Mouse (Mus musculus) adrenal gland, adult 18-20 months (tissue): ENCODE measurements around the gene Aldoc. TPM values are rescaled to one million over a fixed set of nuclear protein-coding genes. Genes with fewer than 3 reads are reported as not detected.

Source experiments
- DNase-seq, 2 experiments: peaks; one replicate each; pipeline ENCODE4 v3.0.0; 2021 to 2022; ENCODE audit warnings: low spot score in 2 of 2
- total RNA-seq, 2 experiments: library from RNA; stranded (reverse); gene quantifications; 1 replicate in 1 of 2; 2 replicates in 1 of 2; pipeline ENCODE4 v1.2.3; 2021

Aldoc gene
- total RNA-seq, 2 experiments from 2014 or later, result 20.8 to 26.9 TPM

GRCm38 (mm10) chr11:78360125-78360788 is 37.5 kb downstream of the Aldoc start:
- peak; percentile 69 to 75 for DNase-seq

GRCm38 (mm10) chr11:78360789-78361131 is 38.0 kb downstream of the Aldoc start:
- DNase-seq, result no peak

- no peak for DNase-seq
Observed at GRCm38 (mm10) chr11:78363309-78364007, 40.7 kb downstream of the Aldoc start.

- no peak for DNase-seq
Observed at GRCm38 (mm10) chr11:78364103-78364502, 41.3 kb downstream of the Aldoc start.

- DNase-seq, result no peak
Observed at GRCm38 (mm10) chr11:78367456-78368225, 44.9 kb downstream of the Aldoc start.

- DNase-seq, result no peak
Observed at GRCm38 (mm10) chr11:78370389-78370788, 47.6 kb downstream of the Aldoc start.

- DNase-seq, result no peak
Observed at GRCm38 (mm10) chr11:78371711-78372110, 48.9 kb downstream of the Aldoc start.

GRCm38 (mm10) chr11:78372166-78372565 is 49.4 kb downstream of the Aldoc start:
- DNase-seq, result no peak

- DNase-seq, result peak; percentile 55 to 70
Observed at GRCm38 (mm10) chr11:78372610-78373009, 49.8 kb downstream of the Aldoc start.

GRCm38 (mm10) chr11:78374147-78374546 is 51.4 kb downstream of the Aldoc start:
- no peak for DNase-seq

Other genes starting within 250 kb of the Aldoc start
- gene Eral1, start 242.6 kb upstream of the Aldoc start, total RNA-seq, result 10 to 100 TPM; 27.8 to 31.7 TPM
- 10 to 100 TPM; 19.3 to 22.1 TPM for gene Fam222b, start 228.3 kb upstream of the Aldoc start, total RNA-seq
- gene Traf4, start 157.4 kb upstream of the Aldoc start, total RNA-seq, result 10 to 100 TPM; 29.9 to 34.1 TPM
- 10 to 100 TPM in 1 of 2 experiments, 1 to 10 TPM in 1; 9.8 to 12.8 TPM for gene Nek8, start 146.3 kb upstream of the Aldoc start, total RNA-seq
- 10 to 100 TPM; 54.7 to 76.5 TPM for gene Tlcd1, start 146.3 kb upstream of the Aldoc start, total RNA-seq
- gene Rpl23a, start 139.4 kb upstream of the Aldoc start, total RNA-seq, result 1,000 to 10,000 TPM; 1,582 to 1,912 TPM
- 10 to 100 TPM; 69.9 to 71.9 TPM for gene Rab34, start 134.5 kb upstream of the Aldoc start, total RNA-seq
- 10 to 100 TPM; 14.6 to 22.9 TPM for gene Proca1, start 129.6 kb upstream of the Aldoc start, total RNA-seq
- gene Sdf2, start 77.2 kb upstream of the Aldoc start, total RNA-seq, result 100 to 1,000 TPM in 1 of 2 experiments, 10 to 100 TPM in 1; 97.3 to 120 TPM
- 10 to 100 TPM; 71.5 to 85.0 TPM for gene Supt6, start 77.0 kb upstream of the Aldoc start, total RNA-seq
- gene 2610507B11Rik, start 61.2 kb upstream of the Aldoc start, total RNA-seq, result 100 to 1,000 TPM; 168 to 185 TPM
- under 1 TPM; 0.46 to 0.54 TPM for gene BC030499, start 32.1 kb upstream of the Aldoc start, total RNA-seq
- gene Spag5, start 21.4 kb upstream of the Aldoc start, total RNA-seq, result 1 to 10 TPM; 1.9 to 4.3 TPM
- 10 to 100 TPM; 56.2 to 62.4 TPM for gene Pigs, start 5.4 kb downstream of the Aldoc start, total RNA-seq
- 10 to 100 TPM; 25.8 to 29.0 TPM for gene Unc119, start 20.5 kb downstream of the Aldoc start, total RNA-seq
- under 1 TPM; 0.19 to 0.20 TPM for gene Foxn1, start 63.6 kb downstream of the Aldoc start, total RNA-seq
- gene Slc13a2, start 99.2 kb downstream of the Aldoc start, total RNA-seq, result not detected
- gene Slc46a1, start 142.7 kb downstream of the Aldoc start, total RNA-seq, result 10 to 100 TPM; 27.4 to 32.0 TPM
- 1 to 10 TPM; 5.3 to 6.4 TPM for gene Sarm1, start 174.8 kb downstream of the Aldoc start, total RNA-seq
- gene Vtn, start 176.1 kb downstream of the Aldoc start, total RNA-seq, result 1 to 10 TPM; 1.6 to 4.5 TPM
- not detected for gene Sebox, start 180.5 kb downstream of the Aldoc start, total RNA-seq
- 10 to 100 TPM; 27.8 to 28.0 TPM for gene Tmem199, start 189.2 kb downstream of the Aldoc start, total RNA-seq
- gene Poldip2, start 189.2 kb downstream of the Aldoc start, total RNA-seq, result 100 to 1,000 TPM; 153 to 166 TPM
- gene Tnfaip1, start 213.4 kb downstream of the Aldoc start, total RNA-seq, result 10 to 100 TPM; 38.3 to 43.0 TPM
- 10 to 100 TPM; 91.4 to 96.0 TPM for gene Ift20, start 213.4 kb downstream of the Aldoc start, total RNA-seq
- gene Tmem97, start 227.8 kb downstream of the Aldoc start, total RNA-seq, result 10 to 100 TPM; 27.6 to 40.9 TPM